Mouse (Mus musculus) erythroblast, embryonic 14.5 days (primary cell): Measurements from ENCODE around the gene 2310057M21Rik.

Source experiments
- GATA1 ChIP-seq: IDR thresholded peaks from 2 replicates; pipeline ENCODE4 v1.6.1; 2012; ENCODE audit warnings: low read length, inconsistent platforms, mixed read lengths
- TAL1 ChIP-seq: IDR thresholded peaks from 3 replicates; pipeline ENCODE4 v1.6.1; 2012; ENCODE audit warnings: low read length, inconsistent platforms, mixed read lengths

DNA sequence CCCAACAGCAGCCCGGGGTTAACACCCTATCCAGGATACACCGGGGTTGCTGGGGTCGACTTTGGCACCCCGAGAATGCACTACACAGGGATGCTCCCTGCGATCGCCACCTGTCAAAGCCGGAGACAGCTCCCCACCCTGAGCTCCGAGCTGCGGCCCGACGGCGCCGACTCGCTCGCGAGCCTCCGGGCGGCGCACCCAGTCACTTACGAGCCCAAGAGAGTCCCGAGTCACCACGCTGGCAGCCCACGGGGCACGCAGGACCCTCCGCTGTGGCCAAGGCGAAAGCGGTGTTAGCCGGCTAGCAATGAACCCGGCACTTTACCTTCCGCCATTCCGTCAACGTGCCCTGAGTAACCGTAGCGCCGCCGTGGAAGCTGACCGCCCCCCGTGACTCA, 47.4 kb upstream of the 2310057M21Rik start:
- TF ChIP-seq TAL1, result no peak
- TF ChIP-seq GATA1, result no peak
